Mouse (Mus musculus) gastrocnemius, adult 8-10 months (tissue): ENCODE measurements around the gene Crat. TPM values are rescaled to one million over a fixed set of nuclear protein-coding genes. Genes with fewer than 3 reads are reported as not detected.

Experiments
- microRNA-seq: library from miRNA; unstranded; fragments of <30 nt; microRNA quantifications from one replicate; pipeline ENCODE4 v1.2.0, GENCODE M21; 2022
- total RNA-seq, 4 experiments: library from RNA; stranded (reverse); gene quantifications; 2 replicates each; pipeline ENCODE4 v1.2.4; 2022

Gene Crat
- total RNA-seq, 4 experiments from 2014 or later: 355 to 420 (median 382) TPM

Small RNA genes lying within 50 kb of the gene (microRNA-seq; reads per million reads assigned to microRNA genes)
- gene Gm47292: not detected

Other genes starting within 250 kb of the Crat start
- 10 to 100 TPM; 50.3 to 59.4 (median 56.9) TPM for gene Endog, start 244.3 kb downstream of the Crat start, total RNA-seq
- 1 to 10 TPM; 3.4 to 5.1 (median 4.3) TPM for gene Spout1, start 237.4 kb downstream of the Crat start, total RNA-seq
- gene Kyat1, start 210.0 kb downstream of the Crat start, total RNA-seq: 10 to 100 TPM; 23.0 to 28.7 (median 26.8) TPM
- gene Lrrc8a, start 178.1 kb downstream of the Crat start, total RNA-seq: 10 to 100 TPM; 13.2 to 20.1 (median 15.3) TPM
- gene Gm28035, start 175.2 kb downstream of the Crat start, total RNA-seq: under 1 TPM in 3 of 4 experiments, not detected in 1; 0.22 to 0.78 (median 0.40) TPM
- 10 to 100 TPM in 2 of 4 experiments, 1 to 10 TPM in 2; 7.7 to 14.2 (median 11.0) TPM for gene Phyhd1, start 149.6 kb downstream of the Crat start, total RNA-seq
- gene Gm28038, start 134.8 kb downstream of the Crat start, total RNA-seq: not detected
- 10 to 100 TPM; 20.5 to 26.2 (median 24.6) TPM for gene Dolk, start 129.5 kb downstream of the Crat start, total RNA-seq
- 1 to 10 TPM; 6.0 to 8.8 (median 7.2) TPM for gene Nup188, start 129.4 kb downstream of the Crat start, total RNA-seq
- 10 to 100 TPM; 15.3 to 18.5 (median 16.8) TPM for gene Sh3glb2, start 56.5 kb downstream of the Crat start, total RNA-seq
- 10 to 100 TPM; 13.2 to 29.8 (median 17.4) TPM for gene Miga2, start 51.6 kb downstream of the Crat start, total RNA-seq
- gene Dolpp1, start 23.6 kb downstream of the Crat start, total RNA-seq: 1 to 10 TPM; 3.9 to 4.5 (median 4.1) TPM
- 10 to 100 TPM; 55.6 to 70.0 (median 63.9) TPM for gene Ptpa, start 226 bp upstream of the Crat start, total RNA-seq
- 1 to 10 TPM in 3 of 4 experiments, under 1 TPM in 1; 0.96 to 1.7 (median 1.4) TPM for gene Ier5l, start 58.4 kb upstream of the Crat start, total RNA-seq
- 1 to 10 TPM in 2 of 4 experiments, under 1 TPM in 2; 0.41 to 1.7 (median 0.77) TPM for gene Cstad, start 179.2 kb upstream of the Crat start, total RNA-seq